Mouse (Mus musculus) cerebellum, postnatal 14 days (tissue): ENCODE data around the gene Zcchc2.

Experiments
- DNase-seq, 2 experiments: peaks; one replicate each; pipeline ENCODE4 v3.0.0; 2021; ENCODE audit warnings: mixed read lengths in 2 of 2

Zcchc2 gene

DNA sequence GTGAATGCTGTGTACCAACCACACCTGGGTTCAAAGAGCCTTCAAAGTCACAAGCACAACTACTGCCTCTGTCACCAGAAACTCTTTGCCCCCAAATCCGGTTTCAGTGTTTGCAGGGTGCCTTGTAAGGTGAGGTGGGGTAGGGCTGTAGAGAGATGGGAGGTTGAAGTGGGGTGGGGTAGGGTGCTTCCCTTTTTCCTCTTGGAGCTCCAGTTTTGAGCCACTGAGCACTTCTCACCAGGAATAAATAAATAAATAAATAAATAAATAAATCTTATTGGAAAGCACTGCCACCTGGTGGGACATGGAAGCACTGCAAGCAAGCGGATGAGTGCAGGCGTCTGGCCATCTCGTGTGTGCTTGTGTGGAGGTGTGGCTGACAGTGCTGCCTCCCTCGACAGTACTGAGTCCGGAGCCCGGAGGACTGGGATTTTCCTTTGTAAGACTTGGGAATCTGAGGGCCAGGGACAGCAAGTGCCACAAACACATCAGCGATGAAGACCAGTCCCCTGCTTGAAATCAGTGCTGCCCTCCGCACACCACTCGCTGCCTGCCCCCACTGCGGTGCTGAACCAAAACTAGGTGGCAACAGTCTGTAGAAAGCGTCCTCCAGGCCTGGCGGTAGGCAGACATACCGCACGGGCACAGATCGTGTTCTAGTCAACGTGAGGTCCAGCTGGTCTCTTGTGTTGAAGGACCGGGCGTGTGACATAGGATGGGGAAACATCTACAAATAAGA is 46.8 kb downstream of the Zcchc2 start:
- peak; percentile 85 to 91 for DNase-seq

DNA sequence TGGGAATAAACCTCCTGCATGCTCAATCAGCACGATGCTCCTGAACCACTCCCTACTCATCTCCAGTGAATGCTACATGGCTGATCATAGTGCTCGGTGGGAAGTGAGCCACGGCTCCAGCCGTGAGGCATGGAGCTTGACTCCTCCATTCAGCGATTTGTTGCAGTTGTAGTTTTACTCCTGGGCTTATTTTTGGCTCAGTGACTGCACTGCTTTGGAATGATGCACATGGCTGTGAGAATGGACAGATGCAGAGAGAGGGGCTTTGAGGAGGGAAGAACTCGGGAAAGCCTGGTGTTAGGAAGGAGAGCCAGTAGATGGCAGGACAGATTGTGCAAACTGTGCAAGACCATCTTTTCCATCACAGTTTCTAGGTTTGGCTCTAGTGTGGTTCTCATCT is 49.1 kb downstream of the Zcchc2 start:
- peak; percentile 39 to 58 for DNase-seq

DNA sequence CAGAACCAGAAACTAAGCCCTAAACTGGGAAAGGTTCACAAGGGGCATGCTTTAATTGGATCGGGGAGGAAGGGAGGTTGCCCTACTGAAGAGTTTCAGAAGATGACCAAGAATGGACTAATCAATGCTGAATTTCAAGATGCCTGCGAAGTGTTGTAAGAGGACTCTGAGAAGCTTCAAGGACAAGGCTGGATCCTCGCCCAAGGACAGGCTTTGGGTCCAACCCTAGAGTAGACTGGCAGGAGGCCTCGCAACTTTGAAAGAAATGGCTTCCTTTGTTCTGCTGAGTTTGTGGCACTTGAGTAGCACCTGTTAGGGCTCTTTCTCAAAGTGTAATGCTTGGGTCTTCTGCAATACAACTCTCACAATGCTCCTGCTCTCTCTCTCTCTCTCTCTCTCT is 50.1 kb downstream of the Zcchc2 start:
- DNase-seq, result peak in 1 of 2 experiments; percentile 34

DNA sequence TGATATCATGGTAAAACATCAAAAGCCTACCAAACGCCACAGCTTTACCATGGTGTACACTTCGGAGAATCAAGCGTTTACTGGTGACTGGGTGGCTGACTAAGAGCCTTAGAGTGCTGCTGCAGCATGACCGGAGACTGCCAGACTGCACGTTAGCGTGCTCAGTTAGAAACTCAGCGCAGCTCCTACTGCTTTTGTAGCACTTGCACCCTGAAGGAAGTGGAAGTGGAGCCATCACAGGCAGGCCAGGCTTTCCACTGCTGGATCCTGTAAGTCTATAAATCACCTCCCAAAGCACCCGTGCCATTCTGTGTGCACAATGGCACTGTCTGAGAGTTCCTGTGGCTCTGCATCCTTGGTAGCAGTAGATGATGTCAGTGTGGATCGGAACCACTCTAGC is 52.0 kb downstream of the Zcchc2 start:
- peak; percentile 31 to 58 for DNase-seq

DNA sequence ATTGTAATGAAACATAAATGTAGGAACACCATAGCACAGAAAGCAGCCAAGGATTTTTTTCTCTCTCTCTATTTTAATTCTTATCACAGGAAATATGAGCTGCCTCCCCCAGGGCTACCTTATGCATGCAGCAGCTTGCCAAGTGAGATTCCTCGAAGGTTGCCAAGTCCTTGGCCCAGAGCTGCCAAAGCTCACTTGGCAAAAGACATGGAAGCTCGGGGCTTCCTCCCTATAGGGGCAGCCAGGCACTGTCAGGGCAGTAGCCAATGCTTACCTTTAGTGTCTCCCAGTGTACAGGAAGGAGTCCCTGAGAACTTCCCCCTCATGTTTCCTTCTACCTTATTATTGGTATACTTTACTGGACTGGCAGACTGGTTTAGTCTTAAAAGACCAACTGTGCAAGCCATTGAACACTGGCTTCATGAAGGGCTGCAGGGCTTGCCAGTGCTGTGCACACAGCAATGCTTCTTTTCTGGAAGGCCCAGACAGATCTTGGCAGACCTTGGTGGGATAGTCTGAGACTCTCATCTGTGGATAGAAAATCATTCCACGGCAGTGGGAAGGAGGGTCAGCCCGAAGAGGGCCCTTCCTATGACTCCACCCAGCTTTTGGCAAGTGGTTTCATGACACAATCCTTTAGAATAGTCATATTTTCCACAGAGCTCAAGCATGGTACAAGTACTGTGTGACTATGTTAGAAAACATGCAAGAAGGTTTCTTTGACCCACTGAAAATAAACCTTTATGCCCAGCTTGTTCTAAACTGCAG is 53.0 kb downstream of the Zcchc2 start:
- peak; percentile 90 to 94 for DNase-seq

DNA sequence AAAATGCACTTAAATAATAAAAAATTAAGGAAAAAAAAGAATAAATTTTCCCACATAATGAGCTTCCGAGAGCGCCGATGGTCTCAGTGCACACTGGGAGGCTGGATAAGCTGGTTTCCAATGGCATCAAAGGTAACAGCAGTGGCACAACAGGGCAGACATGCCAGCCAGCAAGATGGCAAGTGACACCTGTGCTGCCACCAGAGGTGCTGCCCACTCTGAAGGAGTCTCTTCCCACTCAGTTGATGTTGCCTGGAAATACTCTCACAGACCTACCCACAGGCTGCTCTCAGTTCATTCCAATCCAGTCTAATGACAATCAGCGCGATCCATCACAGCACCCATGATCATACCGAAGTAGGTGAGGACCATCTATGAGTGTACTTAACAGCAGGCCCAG is 58.8 kb downstream of the Zcchc2 start:
- DNase-seq, result no peak

DNA sequence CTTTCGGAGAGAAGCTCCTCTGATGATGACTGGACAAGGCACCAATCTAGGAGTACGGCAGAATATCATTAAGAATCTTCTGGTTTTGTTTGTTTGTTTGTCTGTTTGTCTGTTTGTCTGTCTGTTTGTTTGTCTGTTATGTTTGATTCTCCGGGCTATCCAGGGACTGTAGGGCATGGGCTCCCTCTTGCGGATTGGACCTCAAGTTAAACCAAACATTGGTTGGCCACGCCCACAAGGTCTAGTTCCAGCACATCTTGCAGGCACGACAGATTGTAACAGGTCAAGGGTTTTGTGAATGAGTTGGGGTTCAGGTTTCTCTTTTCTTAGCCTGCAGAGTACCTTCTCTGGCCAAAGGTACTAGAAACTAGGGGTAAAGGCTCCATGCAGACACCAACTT is 64.8 kb downstream of the Zcchc2 start:
- no peak for DNase-seq

DNA sequence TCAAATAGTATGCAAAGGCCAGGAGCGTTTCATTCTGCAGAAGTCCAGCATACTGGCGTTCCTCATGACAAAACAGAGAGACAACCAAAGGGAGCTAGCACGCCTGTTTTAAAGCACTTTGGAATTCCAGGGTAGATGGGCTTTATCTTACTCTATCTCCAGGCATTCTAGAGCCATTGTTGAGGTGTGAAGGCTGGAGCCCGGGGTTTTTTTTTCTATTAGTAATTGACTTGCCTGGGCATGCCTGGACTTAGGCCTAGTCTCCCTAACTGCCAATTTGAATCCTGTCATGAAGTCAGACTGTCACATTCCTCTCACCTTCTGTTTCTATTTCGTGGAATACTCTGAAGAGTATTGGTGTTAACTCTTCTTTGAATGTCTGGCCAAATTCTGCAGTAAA is 68.1 kb downstream of the Zcchc2 start:
- peak in 1 of 2 experiments; percentile 30 for DNase-seq

DNA sequence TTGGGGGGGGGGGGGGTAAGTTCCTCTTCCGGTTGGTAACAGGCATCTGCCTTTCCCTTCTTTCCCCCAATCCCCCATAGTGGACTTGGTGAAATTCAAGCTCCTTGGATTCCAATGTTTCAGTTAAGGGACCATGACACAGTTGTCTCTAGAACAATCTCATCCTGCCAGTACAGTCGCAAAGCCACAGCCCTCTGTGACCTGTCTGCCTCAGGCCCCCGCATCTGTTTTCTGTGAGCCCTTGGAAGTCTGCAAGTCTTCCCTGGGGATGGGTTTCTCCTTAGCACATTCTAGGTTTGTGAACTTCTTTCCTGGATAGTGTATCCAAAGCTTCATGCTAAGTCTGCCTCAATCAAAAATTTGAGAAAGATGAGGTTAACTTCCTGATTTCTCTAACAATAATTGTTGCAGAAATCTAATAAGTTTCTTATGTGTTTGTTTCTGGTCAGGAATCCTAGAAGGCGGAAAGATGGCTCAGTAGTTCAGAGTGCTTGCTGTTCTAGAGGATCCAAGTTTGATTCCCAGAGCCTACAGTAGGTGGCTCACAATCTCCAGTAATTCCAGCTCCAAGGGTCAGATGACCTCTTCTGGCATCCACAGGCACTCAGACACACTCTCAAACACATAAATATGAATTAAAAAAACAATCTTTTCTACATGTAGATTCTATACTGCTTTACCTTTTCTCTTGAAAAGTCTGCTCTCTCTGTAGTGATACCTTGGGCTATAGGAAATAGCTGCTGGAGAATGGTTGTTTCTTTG is 69.5 kb downstream of the Zcchc2 start:
- DNase-seq, result no peak

DNA sequence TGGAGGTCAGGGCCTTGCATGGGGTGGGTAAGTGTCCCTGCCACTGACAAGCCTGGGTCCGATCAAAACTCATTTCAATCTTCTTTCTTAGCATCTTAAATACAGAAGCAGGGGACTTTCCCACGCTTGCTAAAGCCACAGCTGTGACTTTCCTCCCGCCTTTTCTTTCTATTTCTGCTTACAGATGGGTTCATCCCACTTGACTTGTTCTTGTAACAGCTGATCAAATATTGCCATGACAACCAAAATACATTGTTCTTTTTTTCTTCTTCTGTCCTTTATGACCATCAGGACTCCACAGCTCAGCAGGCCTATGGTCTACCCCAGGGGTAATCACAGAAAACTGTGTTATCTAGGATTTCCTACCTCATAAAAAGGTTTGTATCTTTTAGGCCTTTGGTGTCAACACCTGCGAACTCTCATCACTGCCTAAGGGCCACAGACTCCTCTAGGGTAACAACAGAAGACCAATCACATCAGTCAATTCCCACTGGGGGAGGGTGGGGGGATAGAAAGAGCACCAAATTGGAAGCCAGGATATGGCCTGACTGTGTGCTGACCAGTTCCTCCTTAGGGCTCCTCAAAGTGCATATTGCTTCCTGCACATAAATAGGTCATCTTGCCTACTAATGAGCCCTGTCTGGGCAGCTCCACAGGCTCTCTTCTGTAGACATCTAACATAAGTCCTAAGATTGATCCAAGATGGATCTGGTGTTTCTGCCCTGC is 71.1 kb downstream of the Zcchc2 start:
- DNase-seq, result no peak

DNA sequence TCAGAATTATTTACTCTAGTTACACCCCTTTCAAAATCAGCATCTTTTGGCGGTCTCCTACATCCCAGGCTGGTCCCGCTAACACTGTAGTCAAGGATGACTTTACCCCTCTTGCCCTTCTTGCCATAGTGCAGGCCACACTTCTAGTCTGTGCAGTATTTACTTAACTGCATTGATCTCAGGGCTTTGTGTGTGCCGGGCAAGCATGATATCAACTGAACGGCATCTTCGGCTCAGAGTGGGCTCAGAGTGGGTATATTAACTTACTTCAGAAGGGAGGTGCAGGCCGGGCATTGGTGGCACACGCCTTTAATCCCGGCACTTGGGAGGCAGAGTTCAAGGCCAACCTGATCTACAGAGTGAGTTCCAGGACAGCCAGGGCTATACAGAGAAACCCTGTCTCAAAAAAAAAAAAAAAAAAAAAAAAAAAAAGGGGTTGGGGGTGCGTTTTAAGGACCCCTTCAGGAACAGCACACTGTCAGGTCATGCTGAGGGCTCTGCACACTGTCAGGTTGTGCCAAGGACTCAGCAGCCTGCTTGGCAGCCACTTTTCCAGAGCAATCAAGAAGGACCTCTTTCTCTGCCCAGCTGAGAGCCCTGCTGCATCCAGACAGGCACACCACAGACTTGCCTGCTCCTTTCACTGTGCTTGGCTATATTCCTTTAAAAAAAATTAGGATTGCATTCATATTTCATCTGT is 72.8 kb downstream of the Zcchc2 start:
- peak; percentile 62 to 74 for DNase-seq

DNA sequence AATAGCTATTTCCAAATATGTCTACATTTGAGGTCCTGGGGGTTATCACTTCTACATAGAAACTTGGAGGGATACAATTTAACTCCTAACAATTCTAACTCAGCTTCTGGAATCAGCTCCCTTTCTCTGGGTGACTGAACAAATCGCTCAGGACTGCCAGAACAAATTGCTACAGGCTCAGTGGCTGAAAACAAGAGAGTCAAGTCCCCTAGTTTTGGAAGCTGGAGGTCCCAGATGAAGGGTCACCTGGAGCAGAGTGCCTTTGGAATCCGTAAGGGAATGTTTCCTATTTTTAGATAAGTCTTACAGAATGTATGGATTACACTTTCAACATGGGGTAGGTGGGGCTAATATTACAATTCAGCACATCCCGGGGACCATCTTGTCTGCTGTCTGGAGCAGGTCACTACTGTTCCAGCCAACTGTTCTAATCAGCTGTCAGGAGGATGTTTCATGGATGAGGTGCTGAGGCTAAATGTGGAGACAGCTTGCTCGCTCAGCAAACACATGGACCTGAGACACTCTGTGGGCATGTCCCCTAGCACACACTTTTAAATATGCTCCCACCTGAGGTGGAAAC is 73.5 kb downstream of the Zcchc2 start:
- DNase-seq, result peak; percentile 36 to 37

DNA sequence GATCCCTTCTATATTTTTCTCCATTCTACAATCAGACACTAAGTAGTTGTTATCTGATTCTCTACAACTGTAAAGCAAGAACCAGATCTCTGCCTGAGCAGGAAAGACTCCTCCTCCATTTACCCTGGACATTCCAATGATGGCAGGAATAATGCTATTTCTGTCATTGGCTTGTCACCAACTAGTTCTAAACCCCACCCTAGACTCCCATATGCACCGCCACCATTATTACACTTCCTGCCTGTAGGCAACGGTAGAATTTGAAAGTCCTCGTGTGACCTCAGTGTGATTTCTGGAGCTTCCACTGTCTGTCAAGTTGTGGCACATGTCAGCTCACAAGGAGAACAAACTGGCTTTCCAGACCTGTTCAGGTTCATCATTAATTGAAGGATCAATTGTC is 74.1 kb downstream of the Zcchc2 start:
- DNase-seq, result no peak

DNA sequence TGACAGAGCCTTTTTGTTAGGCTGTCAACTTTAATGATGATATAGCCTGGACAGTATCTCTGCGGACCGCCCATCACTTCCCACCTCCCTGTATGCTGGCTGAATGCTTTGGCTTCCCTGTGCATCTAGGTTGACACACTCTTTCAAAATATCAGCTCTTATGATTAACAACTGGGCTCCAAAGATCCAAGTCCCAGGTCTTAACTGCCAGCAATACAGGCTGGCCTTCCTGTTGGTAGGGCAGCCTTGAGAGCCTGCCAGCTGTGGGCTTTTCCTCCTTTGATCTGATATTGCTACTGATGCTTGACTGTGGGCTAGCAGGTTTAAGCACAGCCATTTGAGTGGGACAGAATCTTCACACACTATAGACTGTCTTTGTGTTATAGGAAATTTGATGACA is 74.5 kb downstream of the Zcchc2 start:
- DNase-seq, result no peak

DNA sequence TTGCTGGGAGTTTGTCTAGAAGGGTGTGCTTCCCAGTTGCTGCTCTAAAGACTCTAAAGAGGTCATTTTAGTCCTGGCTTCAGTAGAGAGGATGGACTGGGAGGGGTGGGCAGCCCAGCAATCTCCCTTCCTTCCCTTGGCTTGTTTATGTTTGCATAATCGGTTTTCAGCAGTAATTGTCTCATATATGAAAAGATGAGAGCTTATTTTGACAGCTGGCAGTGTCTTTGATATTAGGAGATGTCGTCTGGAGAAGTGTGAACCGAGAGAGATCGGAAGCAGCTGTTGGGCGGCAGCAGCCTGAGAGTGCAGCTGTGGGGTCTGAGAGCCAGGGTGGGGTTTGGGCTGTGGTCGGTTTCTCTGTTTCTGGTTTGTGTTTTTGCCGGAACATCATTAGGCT is 75.5 kb downstream of the Zcchc2 start:
- DNase-seq, result no peak

DNA sequence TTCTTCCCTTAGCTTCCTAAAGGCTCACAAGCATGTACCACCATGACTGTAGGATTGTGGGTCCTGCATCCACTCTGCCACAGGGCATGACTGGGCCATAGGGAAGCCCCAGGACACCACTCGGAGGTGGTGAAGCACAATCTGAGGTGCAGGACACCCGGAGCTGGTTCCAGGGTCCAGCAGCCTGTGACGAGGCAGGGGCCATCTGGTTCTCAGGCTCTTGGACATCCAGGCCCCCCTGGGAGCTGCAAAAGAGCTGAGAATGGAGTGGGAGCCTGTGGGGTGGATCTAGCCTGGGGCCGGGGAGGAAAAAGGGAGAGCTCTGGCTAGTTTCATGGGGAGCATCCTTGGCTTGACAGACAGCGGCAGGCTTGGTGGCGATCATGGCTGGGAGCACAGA is 77.1 kb downstream of the Zcchc2 start:
- DNase-seq, result no peak

DNA sequence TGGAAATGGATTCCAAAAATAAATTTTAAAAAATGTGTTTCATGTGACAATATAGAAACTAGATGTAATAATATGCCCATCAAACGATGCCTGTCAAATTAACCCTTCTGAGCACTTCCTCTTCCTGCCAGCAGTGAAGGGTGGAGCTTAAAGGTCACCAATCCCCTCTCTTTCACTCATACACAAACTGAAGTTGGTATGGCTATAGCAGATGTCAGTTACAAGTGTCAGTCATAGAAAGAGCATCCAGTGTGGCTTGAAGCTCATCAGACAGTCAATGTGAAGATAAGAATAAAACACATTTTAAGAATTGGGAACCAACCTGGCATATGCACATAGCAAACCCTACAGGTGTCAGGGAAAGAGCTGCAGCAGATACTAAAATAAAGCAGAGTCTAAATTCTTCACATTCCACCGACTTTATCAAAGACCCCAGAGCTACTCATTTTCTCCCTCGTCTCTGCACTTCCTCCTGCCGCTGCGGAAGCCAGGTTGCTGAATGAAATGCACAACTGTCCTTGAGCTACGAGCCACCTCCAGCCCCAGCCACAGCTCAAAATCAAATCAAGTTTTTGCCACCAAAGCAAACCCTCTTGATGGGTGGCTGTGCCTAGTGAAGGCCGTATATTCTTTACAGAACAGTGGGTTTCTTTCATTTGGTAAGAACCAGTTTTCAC is 79.8 kb downstream of the Zcchc2 start:
- no peak for DNase-seq

DNA sequence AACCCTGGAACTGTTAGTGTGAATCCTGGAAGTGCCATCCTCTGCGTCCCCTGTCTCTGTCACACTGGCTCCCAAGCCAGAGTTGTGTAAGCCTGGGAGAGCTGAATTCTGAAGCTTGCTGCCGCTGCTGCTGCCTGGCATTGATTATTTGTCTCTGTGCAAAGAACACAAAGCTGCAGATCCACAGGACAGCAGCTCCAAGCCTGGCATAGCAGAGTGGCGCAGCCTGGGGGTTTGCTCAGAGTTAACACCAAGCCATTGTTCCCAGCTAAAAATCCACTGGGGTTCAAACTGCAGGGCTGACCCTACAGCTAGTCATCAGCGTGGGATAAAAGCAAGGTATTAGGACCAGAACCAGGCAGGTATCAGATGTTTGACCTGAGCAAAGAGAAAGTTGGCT is 80.6 kb downstream of the Zcchc2 start:
- DNase-seq, result no peak

DNA sequence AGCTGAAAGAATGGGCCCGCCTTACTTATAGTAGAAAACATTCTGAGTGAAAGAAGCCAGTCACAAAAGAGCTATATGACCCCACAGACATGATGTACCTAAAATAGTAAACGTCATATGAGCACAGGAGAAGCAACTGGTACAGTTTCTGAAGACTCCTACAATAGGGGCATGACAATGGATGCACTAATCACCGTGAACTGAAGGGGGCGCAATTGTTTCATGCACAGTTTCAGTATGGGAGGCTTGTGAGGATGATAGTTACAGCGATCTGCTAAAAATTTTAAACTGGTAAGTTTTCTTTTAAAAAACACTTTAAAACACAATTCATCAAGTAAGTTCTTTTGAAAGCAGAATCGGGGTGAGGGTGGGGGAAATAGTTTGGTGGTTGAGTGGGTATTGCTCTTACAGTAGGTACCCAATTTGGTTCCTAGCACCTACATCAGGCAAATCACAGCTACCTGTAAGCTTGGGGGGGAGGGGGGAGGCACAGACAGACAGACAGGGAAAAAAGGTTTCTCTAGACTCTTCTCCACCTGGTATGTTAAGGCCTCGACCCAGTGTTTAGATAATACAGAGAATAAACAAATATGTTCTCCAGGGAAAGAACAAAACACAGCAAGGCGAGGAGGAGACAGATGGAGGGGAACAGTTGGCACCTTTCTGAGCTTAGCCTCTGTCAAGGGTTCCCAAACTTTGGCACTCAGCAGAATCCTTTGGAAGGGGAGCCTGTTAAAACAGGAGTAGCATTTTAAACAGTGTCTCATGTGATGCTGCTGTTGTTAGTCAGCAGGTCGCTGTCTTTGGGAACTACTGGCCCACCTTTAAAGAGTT is 81.2 kb downstream of the Zcchc2 start:
- DNase-seq, result peak; percentile 91 to 93

DNA sequence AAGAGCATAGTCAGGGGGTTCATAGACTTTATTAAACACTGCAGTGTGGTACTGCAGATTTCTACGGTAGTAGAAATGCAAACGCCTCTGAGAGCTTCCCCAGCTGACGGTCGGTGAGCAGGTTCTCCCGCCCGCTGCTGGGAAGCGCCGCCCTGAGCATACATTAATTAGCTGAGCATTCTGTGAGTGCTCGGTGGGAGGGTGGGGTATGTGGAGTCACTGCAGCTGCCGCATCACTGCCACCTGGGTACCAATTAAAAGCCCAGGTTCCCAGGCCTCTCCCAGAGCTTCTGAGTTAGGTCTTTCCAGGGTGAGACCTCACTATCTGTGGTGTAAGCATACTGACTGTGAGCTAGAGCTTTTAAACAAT is 81.8 kb downstream of the Zcchc2 start:
- DNase-seq, result peak; percentile 49 to 55
